17 mouse cellular contexts compared by ENCODE assay signal in the genomic region with DNA sequence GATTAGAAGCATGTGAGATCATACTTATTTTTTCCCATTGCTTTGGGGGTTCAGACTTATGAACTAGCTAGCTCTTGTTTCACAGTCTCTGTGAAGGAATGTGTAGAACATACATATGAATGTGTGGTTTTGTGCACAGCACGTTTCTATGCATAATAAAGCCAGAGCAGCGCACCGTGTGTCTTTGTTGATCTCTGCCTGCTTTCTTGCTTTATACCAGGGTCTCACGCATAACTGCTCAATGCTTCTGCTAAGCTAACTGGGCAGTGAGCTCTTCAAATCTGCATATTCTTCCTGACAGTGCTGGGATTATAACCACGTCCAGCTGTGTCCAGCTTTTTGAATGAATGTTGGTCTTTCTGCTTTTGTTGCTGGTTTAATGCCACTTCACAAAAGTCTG.
"Had no signal": no experiment of that assay in that cellular context is flagged by ENCODE, and none has a peak within 500 bp of the region (broad histone marks: within the 10 kb centered on the region; RNA-seq: fewer than 3 reads in every experiment).

No protein-coding gene starts in this region.

- H3K4me2 ChIP-seq: limb, embryonic 12.5 days; limb, embryonic 15.5 days; liver, embryonic 11.5 days; lung, embryonic 14.5 days had no signal

- ATAC-seq: liver, postnatal 0 days; lung, postnatal 0 days had no signal

- H3K4me3 ChIP-seq: limb, embryonic 12.5 days; limb, embryonic 15.5 days had no signal

- H3K4me1 ChIP-seq: limb, embryonic 12.5 days; limb, embryonic 15.5 days had no signal

- H3K36me3 ChIP-seq: limb, embryonic 12.5 days; limb, embryonic 15.5 days had no signal

- H3K27ac ChIP-seq: limb, embryonic 12.5 days; limb, embryonic 15.5 days; liver, embryonic 14.5 days; macrophage had no signal

- H3K9me3 ChIP-seq: limb, embryonic 12.5 days; limb, embryonic 15.5 days had no signal

- DNase-seq: kidney, adult 18-20 months; kidney, adult 9 months; kidney, postnatal 14 days; kidney, postnatal 4 days; left cerebral cortex, postnatal 4 days; liver, postnatal 0 days; lung, embryonic 14.5 days; right cerebral cortex, postnatal 25 days; thymus, adult 18-20 months; thymus, postnatal 14 days; thymus, postnatal 4 days had no signal

- H3K9ac ChIP-seq: limb, embryonic 12.5 days; limb, embryonic 15.5 days; liver, embryonic 14.5 days; liver, postnatal 0 days; lung, embryonic 14.5 days had no signal

- H3K27me3 ChIP-seq: limb, embryonic 12.5 days; limb, embryonic 15.5 days had no signal
